Mouse (Mus musculus): ENCODE measurements at regions not wholly inside any gene's neighbourhood (a gene's known extent, or its start where the extent isn't known, plus 50 kb on each side); places are given as distances from the start of the nearest gene placed in this dataset.

GRCm38 (mm10) chrX:12323812-12324211 is 163.7 kb upstream of the Bcor start:
- 66% methylated on average over 6 of the region's 6 CpGs for WGBS (ENCODE audit: insufficient replicate concordance)
- ATAC-seq (ENCODE audit: low read depth) = no peak
- H3K27me3 ChIP-seq = no peaks in the 10 kb centered on the region
- H3K36me3 ChIP-seq = no peaks in the 10 kb centered on the region
- no peak overlapping the region for H3K9ac ChIP-seq
- no peaks in the 10 kb centered on the region for H3K9me3 ChIP-seq (replicated peaks)
- H3K27ac ChIP-seq = no peak overlapping the region
- H3K4me2 ChIP-seq = no peak overlapping the region
- H3K4me3 ChIP-seq (replicated peaks) = no peak overlapping the region
- no peak for DNase-seq
- peaks cover 6% of the 10 kb centered on the region for H3K4me1 ChIP-seq (replicated peaks)

- no peaks in the 10 kb centered on the region for H3K4me1 ChIP-seq (replicated peaks)
- H3K9me3 ChIP-seq (replicated peaks) = no peaks in the 10 kb centered on the region
- 51% methylated on average over 4 of the region's 4 CpGs for WGBS (ENCODE audit: insufficient replicate concordance)
- no peaks in the 10 kb centered on the region for H3K27me3 ChIP-seq
- DNase-seq (no peak), ATAC-seq (ENCODE audit: low read depth) (no peak)
- no peak overlapping the region for H3K4me3 ChIP-seq (replicated peaks)
- no peak overlapping the region for H3K4me2 ChIP-seq
- no peak overlapping the region for H3K9ac ChIP-seq
- H3K36me3 ChIP-seq = no peaks in the 10 kb centered on the region
- H3K27ac ChIP-seq = no peak overlapping the region
Observed at GRCm38 (mm10) chrX:12327464-12327863, 167.3 kb upstream of the Bcor start.

GRCm38 (mm10) chrX:12340561-12340960 is 180.4 kb upstream of the Bcor start:
- no peak overlapping the region for H3K27ac ChIP-seq
- no peak overlapping the region for H3K4me3 ChIP-seq (replicated peaks)
- H3K9me3 ChIP-seq (replicated peaks) = no peaks in the 10 kb centered on the region
- H3K4me2 ChIP-seq = no peak overlapping the region
- no peaks in the 10 kb centered on the region for H3K4me1 ChIP-seq (replicated peaks)
- ATAC-seq (ENCODE audit: low read depth) (no peak), DNase-seq (no peak)
- H3K9ac ChIP-seq = no peak overlapping the region
- no peaks in the 10 kb centered on the region for H3K27me3 ChIP-seq
- WGBS (ENCODE audit: insufficient replicate concordance) = 70% methylated on average over 9 of the region's 9 CpGs
- H3K36me3 ChIP-seq = no peaks in the 10 kb centered on the region

GRCm38 (mm10) chrX:12341356-12341965 is 181.3 kb upstream of the Bcor start:
- Histone ChIP-seq H3K27me3 (no peaks in the 10 kb centered on the region), H3K4me1 (replicated peaks) (no peaks in the 10 kb centered on the region), H3K4me3 (replicated peaks) (no peak overlapping the region), H3K9me3 (replicated peaks) (no peaks in the 10 kb centered on the region), H3K9ac (no peak overlapping the region), H3K27ac (no peak overlapping the region), H3K36me3 (no peaks in the 10 kb centered on the region), H3K4me2 (no peak overlapping the region)
- DNase-seq = no peak
- ATAC-seq (ENCODE audit: low read depth) = no peak
- 54% methylated on average over 5 of the region's 5 CpGs for WGBS (ENCODE audit: insufficient replicate concordance)

- Histone ChIP-seq H3K36me3 (no peaks in the 10 kb centered on the region), H3K27me3 (no peaks in the 10 kb centered on the region), H3K4me2 (no peak overlapping the region), H3K4me3 (replicated peaks) (no peak overlapping the region), H3K9me3 (replicated peaks) (no peaks in the 10 kb centered on the region), H3K9ac (no peak overlapping the region), H3K27ac (no peak overlapping the region), H3K4me1 (replicated peaks) (no peaks in the 10 kb centered on the region)
- WGBS (ENCODE audit: insufficient replicate concordance) = 69% methylated on average over 12 of the region's 12 CpGs
- ATAC-seq (ENCODE audit: low read depth) = no peak
- DNase-seq = no peak
Observed at GRCm38 (mm10) chrX:12344805-12345555, 184.8 kb upstream of the Bcor start.

- 76% methylated on average over 3 of the region's 3 CpGs for WGBS (ENCODE audit: insufficient replicate concordance)
- ATAC-seq (ENCODE audit: low read depth) (no peak), DNase-seq (no peak)
- no peak overlapping the region for H3K4me3 ChIP-seq (replicated peaks)
- H3K27me3 ChIP-seq = no peaks in the 10 kb centered on the region
- no peaks in the 10 kb centered on the region for H3K36me3 ChIP-seq
- H3K4me2 ChIP-seq = no peak overlapping the region
- no peak overlapping the region for H3K9ac ChIP-seq
- H3K4me1 ChIP-seq (replicated peaks) = no peaks in the 10 kb centered on the region
- no peak overlapping the region for H3K27ac ChIP-seq
- no peaks in the 10 kb centered on the region for H3K9me3 ChIP-seq (replicated peaks)
Observed at GRCm38 (mm10) chrX:12346856-12347255, 186.7 kb upstream of the Bcor start.

GRCm38 (mm10) chrX:12348117-12348516 is 188.0 kb upstream of the Bcor start:
- no peaks in the 10 kb centered on the region for H3K4me1 ChIP-seq (replicated peaks)
- no peak for ATAC-seq (ENCODE audit: low read depth)
- no peak overlapping the region for H3K4me3 ChIP-seq (replicated peaks)
- H3K36me3 ChIP-seq = no peaks in the 10 kb centered on the region
- WGBS (ENCODE audit: insufficient replicate concordance) = 44% methylated on average over 8 of the region's 8 CpGs
- H3K4me2 ChIP-seq = no peak overlapping the region
- H3K27me3 ChIP-seq = no peaks in the 10 kb centered on the region
- no peak overlapping the region for H3K27ac ChIP-seq
- peak; percentile 6 for DNase-seq
- H3K9ac ChIP-seq = no peak overlapping the region
- H3K9me3 ChIP-seq (replicated peaks) = no peaks in the 10 kb centered on the region

- Histone ChIP-seq H3K36me3 (no peaks in the 10 kb centered on the region), H3K27me3 (no peaks in the 10 kb centered on the region), H3K4me2 (no peak overlapping the region), H3K9ac (no peak overlapping the region), H3K4me1 (replicated peaks) (no peaks in the 10 kb centered on the region), H3K27ac (no peak overlapping the region), H3K9me3 (replicated peaks) (no peaks in the 10 kb centered on the region), H3K4me3 (replicated peaks) (no peak overlapping the region)
- ATAC-seq (ENCODE audit: low read depth) (no peak), DNase-seq (no peak)
- 89% methylated on average over 2 of the region's 2 CpGs for WGBS (ENCODE audit: insufficient replicate concordance)
Observed at GRCm38 (mm10) chrX:12354875-12355274, 194.7 kb upstream of the Bcor start.

GRCm38 (mm10) chrX:12358026-12358425 is 197.9 kb upstream of the Bcor start:
- Histone ChIP-seq H3K36me3 (no peaks in the 10 kb centered on the region), H3K4me1 (replicated peaks) (no peaks in the 10 kb centered on the region), H3K9ac (no peak overlapping the region), H3K4me3 (replicated peaks) (no peak overlapping the region), H3K9me3 (replicated peaks) (no peaks in the 10 kb centered on the region), H3K27ac (no peak overlapping the region), H3K4me2 (no peak overlapping the region), H3K27me3 (no peaks in the 10 kb centered on the region)
- ATAC-seq (ENCODE audit: low read depth) (no peak), DNase-seq (no peak)
- 60% methylated on average over 1 of the region's 1 CpGs for WGBS (ENCODE audit: insufficient replicate concordance)

- H3K4me1 ChIP-seq (replicated peaks) = no peaks in the 10 kb centered on the region
- H3K27ac ChIP-seq = no peak overlapping the region
- no peak overlapping the region for H3K4me2 ChIP-seq
- 65% methylated on average over 12 of the region's 12 CpGs for WGBS (ENCODE audit: insufficient replicate concordance)
- DNase-seq = no peak
- no peaks in the 10 kb centered on the region for H3K27me3 ChIP-seq
- ATAC-seq (ENCODE audit: low read depth) = no peak
- H3K9me3 ChIP-seq (replicated peaks) = no peaks in the 10 kb centered on the region
- H3K36me3 ChIP-seq = no peaks in the 10 kb centered on the region
- no peak overlapping the region for H3K9ac ChIP-seq
- H3K4me3 ChIP-seq (replicated peaks) = no peak overlapping the region
Observed at GRCm38 (mm10) chrX:12365582-12366323, 205.6 kb upstream of the Bcor start.

- ATAC-seq (ENCODE audit: low read depth) = no peak
- H3K4me3 ChIP-seq (replicated peaks) = no peak overlapping the region
- H3K36me3 ChIP-seq = no peaks in the 10 kb centered on the region
- no peak for DNase-seq
- no peaks in the 10 kb centered on the region for H3K27me3 ChIP-seq
- no peak overlapping the region for H3K9ac ChIP-seq
- no peak overlapping the region for H3K27ac ChIP-seq
- no peaks in the 10 kb centered on the region for H3K4me1 ChIP-seq (replicated peaks)
- 65% methylated on average over 6 of the region's 6 CpGs for WGBS (ENCODE audit: insufficient replicate concordance)
- H3K4me2 ChIP-seq = no peak overlapping the region
- H3K9me3 ChIP-seq (replicated peaks) = no peaks in the 10 kb centered on the region
Observed at GRCm38 (mm10) chrX:12366801-12367200, 206.6 kb upstream of the Bcor start.
